Mouse (Mus musculus): ENCODE results near the gene Pop7.
A peak's percentile ranks its signal among the peaks of the same experiment; 100 is the strongest.

The Pop7 gene

GRCm38 (mm10) chr5:137491559-137491958, 10.8 kb downstream of the Pop7 start:
- DNase-seq, result peak; percentile 63 to 78

GRCm38 (mm10) chr5:137487616-137488015, 14.7 kb downstream of the Pop7 start:
- peak in 1 of 2 experiments; percentile 14 for DNase-seq

- DNase-seq, result no peak
Measured at GRCm38 (mm10) chr5:137485851-137486155, 16.5 kb downstream of the Pop7 start.

- DNase-seq, result no peak
Measured at GRCm38 (mm10) chr5:137485071-137485850, 17.1 kb downstream of the Pop7 start.

GRCm38 (mm10) chr5:137481897-137482296, 20.4 kb downstream of the Pop7 start:
- DNase-seq, result peak; percentile 8 to 41

GRCm38 (mm10) chr5:137481138-137481537, 21.2 kb downstream of the Pop7 start:
- DNase-seq, result peak; percentile 84 to 91

GRCm38 (mm10) chr5:137476964-137477363, 25.4 kb downstream of the Pop7 start, which contains the start of gene Zan:
Gene Zan, minus strand, starts transcription at chr5:137477064.
- DNase-seq, result no peak

- DNase-seq, result no peak
Measured at GRCm38 (mm10) chr5:137474351-137474750, 28.0 kb downstream of the Pop7 start.

GRCm38 (mm10) chr5:137472252-137472904, 29.9 kb downstream of the Pop7 start:
- DNase-seq, result no peak

- no peak for DNase-seq
Measured at GRCm38 (mm10) chr5:137466946-137467345, 35.4 kb downstream of the Pop7 start.

GRCm38 (mm10) chr5:137465049-137465448, 37.3 kb downstream of the Pop7 start:
- no peak for DNase-seq

- DNase-seq, result peak; percentile 43 to 70
Measured at GRCm38 (mm10) chr5:137455866-137456591, 46.3 kb downstream of the Pop7 start.

GRCm38 (mm10) chr5:137455206-137455605, 47.1 kb downstream of the Pop7 start:
- no peak for DNase-seq
